Mouse (Mus musculus) liver, postnatal 0 days (tissue): ENCODE data around the gene Chst3. TPM values are rescaled to one million over a fixed set of nuclear protein-coding genes. Genes with fewer than 3 reads are reported as not detected.

Source experiments
- ATAC-seq: fragments of 200-750 bp; cut with Nextera tagmentation; 2 replicates; pipeline ENCODE4 v1.8.0; 2017; ENCODE audit warnings: mild to moderate bottlenecking, moderate library complexity
- DNase-seq: peaks from one replicate; pipeline ENCODE4 v3.0.0-alpha.2; 2016
- H3K27ac ChIP-seq: fragments of 300-500 bp; sonication (generic); 2 replicates; pipeline ENCODE4 v1.5.1; 2014; ENCODE audit warnings: antibody characterized with exemption, moderate library complexity, mild to moderate bottlenecking, low read depth
- H3K27me3 ChIP-seq: fragments of 300-500 bp; sonication (generic); 2 replicates; pipeline ENCODE4 v1.6.1; 2014; ENCODE audit warnings: low read length, control low read depth, mixed read lengths; ENCODE audit not compliant: insufficient read depth
- H3K36me3 ChIP-seq: fragments of 300-500 bp; sonication (generic); replicated peaks from 2 replicates; pipeline ENCODE4 v1.6.1; 2014; ENCODE audit warnings: mild to moderate bottlenecking, control low read depth, low read length, moderate library complexity, mixed read lengths; ENCODE audit not compliant: insufficient read depth
- H3K4me1 ChIP-seq: fragments of 300-500 bp; sonication (generic); 2 replicates; pipeline ENCODE4 v1.6.1; 2014; ENCODE audit warnings: antibody characterized with exemption, mild to moderate bottlenecking, control low read depth; ENCODE audit not compliant: insufficient read depth
- H3K4me2 ChIP-seq: fragments of 300-500 bp; sonication (generic); 2 replicates; pipeline ENCODE4 v1.6.1; 2014; ENCODE audit warnings: low read depth, mild to moderate bottlenecking, low read length, moderate library complexity, mixed read lengths
- H3K4me3 ChIP-seq: fragments of 300-500 bp; sonication (generic); 2 replicates; pipeline ENCODE4 v1.5.1; 2014; ENCODE audit warnings: low read depth, low read length
- H3K9ac ChIP-seq: fragments of 300-500 bp; sonication (generic); replicated peaks from 2 replicates; pipeline ENCODE4 v1.6.1; 2014; ENCODE audit warnings: mild to moderate bottlenecking, moderate library complexity
- H3K9me3 ChIP-seq: fragments of 300-500 bp; sonication (generic); 2 replicates; pipeline ENCODE4 v1.6.1; 2016; ENCODE audit warnings: mild to moderate bottlenecking, control low read depth, low read length, mixed read lengths
- CTCF ChIP-seq: sonication (generic); IDR thresholded peaks from 2 replicates; pipeline ENCODE4 v1.5.1; 2016; ENCODE audit warnings: antibody characterized with exemption, low read depth
- EP300 ChIP-seq: IDR thresholded peaks from 2 replicates; pipeline ENCODE4 v1.6.1; 2016; ENCODE audit warnings: antibody characterized with exemption, low read depth, mild to moderate bottlenecking
- WGBS: fragments of 180-500 bp; shearing (Covaris S2); extraction: QIAGEN DNeasy Blood & Tissue Kit; methylation state at CpG from one replicate; pipeline ENCODE4 v1.1.7; 2014; ENCODE audit not compliant: insufficient replicate concordance; 5-methylcytosine and 5-hydroxymethylcytosine counted together
- polyA plus RNA-seq: library from polyadenylated mRNA; unstranded; fragments of >200 nt; fragmentation: Nextera tagmentation; extraction: Ambion mirVana; gene quantifications from 2 replicates; pipeline ENCODE4 v1.2.1, GENCODE M21; 2015

Gene Chst3
- polyA plus RNA-seq, 1 experiment from 2014 or later, result 0.73 TPM

DNA sequence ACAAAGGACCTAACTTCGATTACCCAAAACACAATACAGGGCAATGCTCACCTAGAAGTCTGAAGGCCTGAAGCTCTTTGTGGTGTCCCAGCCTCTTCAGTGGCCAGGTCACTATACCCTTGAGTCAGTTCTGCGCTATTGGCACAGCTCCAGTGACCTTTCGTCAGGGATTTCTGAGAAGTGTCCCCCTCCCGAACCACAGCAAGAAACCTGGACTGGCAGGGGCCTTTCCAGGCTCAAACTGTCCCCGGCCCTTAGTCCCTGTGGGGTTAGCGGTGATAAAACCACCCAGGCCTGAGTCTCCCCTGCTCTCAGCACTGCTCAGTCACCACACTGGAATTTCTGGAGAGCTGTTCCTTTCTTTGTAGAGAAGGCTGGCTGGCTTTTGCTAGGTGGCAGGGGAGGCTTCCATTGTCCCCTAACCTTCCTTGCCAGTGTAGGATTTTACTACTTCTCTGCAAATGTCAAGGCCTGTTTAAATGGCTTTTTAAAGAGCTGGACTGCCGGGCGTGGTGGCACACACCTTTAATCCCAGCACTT is 11.8 kb downstream of the Chst3 start:
- 74% methylated on average over 8 of the region's 8 CpGs for WGBS
- DNase-seq (no peak), ATAC-seq (no peak)
- Histone ChIP-seq H3K27me3 (no peaks in the 10 kb centered on the region), H3K4me2 (no peak overlapping the region), H3K9ac (no peak overlapping the region), H3K27ac (no peak overlapping the region), H3K4me1 (0 out of 2 replicates have a peak, but pooled peaks cover 2% of the 10 kb centered on the region), H3K9me3 (no peaks in the 10 kb centered on the region), H3K36me3 (no peaks in the 10 kb centered on the region), H3K4me3 (no peak overlapping the region)
- no peak for TF ChIP-seq EP300
- no peak for TF ChIP-seq CTCF

DNA sequence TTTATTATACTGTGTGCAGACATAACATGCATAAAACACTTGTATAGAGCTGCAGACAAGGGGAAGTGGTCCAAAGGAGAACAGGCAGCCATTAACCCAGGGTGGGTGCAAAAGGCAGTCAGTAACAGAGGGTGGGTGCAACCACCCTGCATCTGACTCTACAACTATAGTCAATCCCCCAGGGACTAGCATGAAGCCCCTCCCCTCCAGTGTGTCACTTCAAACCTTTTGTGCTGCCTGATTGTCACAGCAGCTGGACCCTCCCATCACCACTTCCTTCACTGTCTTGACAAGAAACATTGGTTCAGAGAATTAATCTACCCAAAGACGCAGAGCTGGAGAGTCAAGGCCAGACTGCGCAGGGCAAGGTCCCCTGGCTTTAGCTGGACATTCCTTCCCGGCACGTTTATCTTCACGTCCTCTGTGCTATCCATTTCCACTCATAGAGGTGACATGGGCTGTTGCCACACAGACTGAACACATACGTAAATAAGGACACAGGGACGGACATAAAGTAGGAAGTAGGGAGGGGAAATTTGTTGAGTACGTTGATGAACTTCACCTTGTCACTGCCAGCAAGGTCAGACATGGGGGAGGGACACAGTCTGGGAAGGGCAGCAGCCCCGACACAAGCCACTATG is 13.3 kb downstream of the Chst3 start:
- Histone ChIP-seq H3K4me3 (no peak overlapping the region), H3K27me3 (no peaks in the 10 kb centered on the region), H3K4me2 (no peak overlapping the region), H3K36me3 (no peaks in the 10 kb centered on the region), H3K9me3 (no peaks in the 10 kb centered on the region), H3K4me1 (0 out of 2 replicates have a peak, but pooled peaks cover 2% of the 10 kb centered on the region), H3K9ac (no peak overlapping the region), H3K27ac (no peak overlapping the region)
- WGBS, result 33% methylated on average over 9 of the region's 9 CpGs
- TF ChIP-seq EP300 (no peak), CTCF (no peak)
- peak; percentile 8; the same call in 1 of the 2 replicates for ATAC-seq
- no peak for DNase-seq

DNA sequence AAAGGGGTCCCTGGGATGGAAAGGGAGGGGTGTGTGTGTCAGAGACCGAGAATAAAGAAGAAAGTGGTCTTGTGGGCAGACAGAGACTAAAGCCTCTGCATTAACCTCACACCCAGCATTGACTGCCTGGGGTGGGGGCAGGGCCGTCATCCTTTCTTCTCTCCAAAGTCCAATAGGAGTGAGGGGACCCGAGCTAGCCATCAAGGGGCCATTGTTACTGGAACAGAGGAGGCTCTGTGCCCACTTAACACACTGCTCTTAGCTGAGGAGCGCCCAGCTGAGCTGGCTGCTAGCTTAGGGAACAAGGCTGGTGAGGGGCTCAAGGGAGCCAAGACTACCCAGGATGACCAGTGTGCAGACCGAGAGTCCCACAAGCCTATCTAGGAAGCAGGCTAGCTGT is 16.3 kb downstream of the Chst3 start:
- H3K4me2 ChIP-seq, result no peak overlapping the region
- H3K27me3 ChIP-seq, result no peaks in the 10 kb centered on the region
- H3K36me3 ChIP-seq, result no peaks in the 10 kb centered on the region
- H3K4me3 ChIP-seq, result no peak overlapping the region
- no peaks in the 10 kb centered on the region for H3K9me3 ChIP-seq
- TF ChIP-seq EP300, result no peak
- no peak for TF ChIP-seq CTCF
- ATAC-seq, result no peak
- H3K9ac ChIP-seq, result no peak overlapping the region
- no peak for DNase-seq
- H3K4me1 ChIP-seq, result 0 out of 2 replicates have a peak, but pooled peaks cover 2% of the 10 kb centered on the region
- 50% methylated on average over 5 of the region's 5 CpGs for WGBS
- no peak overlapping the region for H3K27ac ChIP-seq

DNA sequence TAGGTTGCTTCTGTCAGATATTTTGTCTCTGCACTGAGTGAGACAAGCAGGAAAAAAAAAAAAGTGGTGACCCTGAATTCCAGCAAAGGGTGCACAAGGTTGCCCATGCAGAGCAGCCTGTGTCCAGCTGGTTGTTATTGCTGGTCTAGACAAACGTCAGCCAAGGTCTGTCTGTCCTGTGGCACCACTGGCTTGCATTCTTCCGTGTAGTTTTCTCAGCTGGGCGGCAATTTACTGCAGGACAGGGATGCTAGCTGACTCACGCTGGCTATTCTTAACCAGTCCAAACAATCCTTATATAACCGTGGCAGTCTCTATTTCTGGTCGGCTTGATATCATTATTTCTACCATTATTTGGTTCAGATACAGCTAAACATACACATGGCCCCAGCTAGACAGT is 18.1 kb downstream of the Chst3 start:
- H3K36me3 ChIP-seq, result no peaks in the 10 kb centered on the region
- H3K27me3 ChIP-seq, result no peaks in the 10 kb centered on the region
- no peak overlapping the region for H3K9ac ChIP-seq
- H3K9me3 ChIP-seq, result no peaks in the 10 kb centered on the region
- WGBS, result 68% methylated on average over 6 of the region's 6 CpGs
- H3K4me2 ChIP-seq, result no peak overlapping the region
- TF ChIP-seq EP300 (no peak), CTCF (no peak)
- no peak overlapping the region for H3K27ac ChIP-seq
- H3K4me3 ChIP-seq, result no peak overlapping the region
- ATAC-seq (no peak), DNase-seq (no peak)
- 0 out of 2 replicates have a peak, but pooled peaks cover under 1% of the 10 kb centered on the region for H3K4me1 ChIP-seq

DNA sequence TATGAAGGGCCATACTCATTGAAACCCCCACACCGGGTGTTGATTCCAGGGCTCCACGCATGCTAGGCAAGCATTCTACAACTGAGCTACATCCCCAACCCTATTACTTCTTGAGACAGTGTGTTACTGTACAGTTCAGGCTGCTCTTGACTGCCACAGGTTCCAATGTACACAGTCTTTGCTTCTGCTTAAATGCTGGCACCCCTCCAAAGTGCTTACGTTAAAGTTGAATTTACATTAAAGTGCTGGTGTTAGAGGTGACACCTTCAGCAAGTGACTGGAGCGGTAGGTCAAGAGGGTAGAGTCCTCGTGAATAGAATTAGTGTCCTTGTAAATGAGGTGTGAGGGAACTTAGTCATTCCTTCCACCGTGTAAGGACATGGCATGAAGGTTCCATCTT is 19.7 kb downstream of the Chst3 start:
- H3K27ac ChIP-seq, result no peak overlapping the region
- H3K4me3 ChIP-seq, result no peak overlapping the region
- no peaks in the 10 kb centered on the region for H3K27me3 ChIP-seq
- ATAC-seq (no peak), DNase-seq (no peak)
- no peak overlapping the region for H3K9ac ChIP-seq
- no peak overlapping the region for H3K4me2 ChIP-seq
- H3K4me1 ChIP-seq, result no peaks in the 10 kb centered on the region
- H3K9me3 ChIP-seq, result no peaks in the 10 kb centered on the region
- H3K36me3 ChIP-seq, result no peaks in the 10 kb centered on the region
- WGBS, result 75% methylated on average over 6 of the region's 6 CpGs
- TF ChIP-seq EP300 (no peak), CTCF (no peak)

DNA sequence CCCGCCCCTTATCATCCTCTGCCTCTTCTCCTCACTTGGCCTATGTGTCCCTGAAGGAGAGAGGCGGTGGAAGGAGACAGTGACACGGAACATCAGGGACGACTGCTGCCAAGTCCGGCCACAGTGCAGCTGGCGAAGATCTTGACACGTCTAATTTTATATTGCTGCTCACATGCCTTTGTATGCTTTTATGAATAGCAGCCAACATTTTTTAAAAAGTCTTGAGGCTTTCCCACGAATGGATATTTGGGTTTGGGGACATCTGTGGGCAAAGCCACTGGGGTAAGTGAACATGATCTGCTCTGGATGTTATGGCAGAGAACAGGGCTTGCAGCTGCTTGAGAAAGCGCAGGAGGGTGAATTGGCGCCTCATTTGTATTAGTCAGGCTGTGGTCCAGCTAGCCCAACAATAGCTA is 21.6 kb downstream of the Chst3 start:
- no peak for DNase-seq

More for the DNA sequence above, 21.6 kb downstream of the Chst3 start:
- Histone ChIP-seq H3K4me3 (no peak overlapping the region), H3K4me1 (peaks cover 3% of the 10 kb centered on the region; the same call in 1 of the 2 replicates), H3K9ac (no peak overlapping the region), H3K9me3 (no peaks in the 10 kb centered on the region), H3K4me2 (no peak overlapping the region), H3K36me3 (no peaks in the 10 kb centered on the region), H3K27me3 (peaks cover 6% of the 10 kb centered on the region; the same call in 1 of the 2 replicates), H3K27ac (no peak overlapping the region)
- ATAC-seq, result no peak
- WGBS, result 80% methylated on average over 10 of the region's 10 CpGs
- TF ChIP-seq EP300, result no peak
- no peak for TF ChIP-seq CTCF
